Mouse (Mus musculus): Measurements from ENCODE around the gene Krt13.

DNA sequence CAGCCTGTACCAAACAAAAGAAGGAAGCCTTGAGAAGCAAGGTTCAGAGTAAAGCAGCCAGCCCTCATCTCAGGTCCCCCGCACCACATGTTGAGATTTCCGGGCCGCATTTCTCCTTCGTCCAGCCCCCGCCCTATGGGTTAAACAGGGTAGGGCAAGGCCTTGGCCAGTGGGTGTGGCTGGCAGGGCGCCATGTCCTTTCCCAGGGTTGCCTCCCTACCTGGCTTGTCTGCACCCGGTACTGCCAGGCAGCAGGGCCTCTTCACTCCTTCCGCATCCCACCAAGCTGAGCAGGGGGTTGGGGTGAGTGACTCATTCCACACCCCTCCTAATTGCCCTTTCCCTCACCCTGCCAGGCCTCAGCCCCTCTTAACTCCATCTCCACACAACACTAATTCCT is 46.7 kb upstream of the Krt13 start:
- TF ChIP-seq CTCF (IDR thresholded peaks at IDR 0.05) (peak; percentile 15), EP300 (IDR thresholded peaks at IDR 0.05) (0 out of 2 replicates have a peak, but pooled peaks have one; percentile 10)

Data from lung, postnatal 0 days (tissue).